Mouse (Mus musculus): ENCODE data around the gene Kank2. TPM values are rescaled to one million over a fixed set of nuclear protein-coding genes. Genes with fewer than 3 reads are reported as not detected.

Kank2 gene
- polyA plus RNA-seq, 1 experiment from 2014 or later: 5.0 TPM

GRCm38 (mm10) chr9:21728261-21728832, 70.2 kb downstream of the Kank2 start:
- Histone ChIP-seq H3K9ac (ENCODE audit: low read depth, low read length) (no peak overlapping the region; the same call in 1 of the 2 replicates), H3K27ac (ENCODE audit: low read length) (no peak overlapping the region), H3K9me3 (replicated peaks; ENCODE audit: control insufficient read depth, low read length) (no peaks in the 10 kb centered on the region), H3K4me1 (ENCODE audit: control insufficient read depth, low read depth, low read length) (peaks cover 48% of the 10 kb centered on the region), H3K4me3 (ENCODE audit: low read depth, low read length) (no peak overlapping the region), H3K36me3 (ENCODE audit: control insufficient read depth, insufficient read depth) (peaks cover 13% of the 10 kb centered on the region), H3K27me3 (ENCODE audit: control insufficient read depth, insufficient read depth, low read depth, low read length) (no peaks in the 10 kb centered on the region), H3K4me2 (ENCODE audit: low read depth, low read length) (no peak overlapping the region)
- 69% methylated on average over 10 of the region's 10 CpGs for WGBS (ENCODE audit: insufficient replicate concordance)
- no peak for ATAC-seq (ENCODE audit: low read depth)

GRCm38 (mm10) chr9:21726218-21726975, 72.1 kb downstream of the Kank2 start:
- WGBS (ENCODE audit: insufficient replicate concordance): 52% methylated on average over 14 of the region's 14 CpGs
- Histone ChIP-seq H3K4me3 (ENCODE audit: low read depth, low read length) (peak overlapping the region; percentile 76), H3K9ac (ENCODE audit: low read depth, low read length) (peak overlapping the region; percentile 47), H3K9me3 (replicated peaks; ENCODE audit: control insufficient read depth, low read length) (no peaks in the 10 kb centered on the region), H3K4me2 (ENCODE audit: low read depth, low read length) (peak overlapping the region; percentile 97), H3K36me3 (ENCODE audit: control insufficient read depth, insufficient read depth) (no peaks in the 10 kb centered on the region; the same call in 1 of the 2 replicates), H3K27ac (ENCODE audit: low read length) (peak overlapping the region; percentile 65), H3K27me3 (ENCODE audit: control insufficient read depth, insufficient read depth, low read depth, low read length) (no peaks in the 10 kb centered on the region), H3K4me1 (ENCODE audit: control insufficient read depth, low read depth, low read length) (peaks cover 53% of the 10 kb centered on the region)
- peak; percentile 7; the same call in 1 of the 2 replicates for ATAC-seq (ENCODE audit: low read depth)

- ATAC-seq (ENCODE audit: low read depth): no peak
- no peaks in the 10 kb centered on the region for H3K27me3 ChIP-seq (ENCODE audit: control insufficient read depth, insufficient read depth, low read depth, low read length)
- H3K4me2 ChIP-seq (ENCODE audit: low read depth, low read length): peak overlapping the region; percentile 97
These were observed 73.1 kb downstream of the Kank2 start for GRCm38 (mm10) chr9:21725224-21726121.

GRCm38 (mm10) chr9:21724147-21724536, 74.4 kb downstream of the Kank2 start:
- Histone ChIP-seq H3K27me3 (ENCODE audit: control insufficient read depth, insufficient read depth, low read depth, low read length) (no peaks in the 10 kb centered on the region), H3K4me1 (ENCODE audit: control insufficient read depth, low read depth, low read length) (peaks cover 49% of the 10 kb centered on the region), H3K4me3 (ENCODE audit: low read depth, low read length) (peak overlapping the region; percentile 76), H3K9me3 (replicated peaks; ENCODE audit: control insufficient read depth, low read length) (no peaks in the 10 kb centered on the region), H3K36me3 (ENCODE audit: control insufficient read depth, insufficient read depth) (no peaks in the 10 kb centered on the region; the same call in 1 of the 2 replicates), H3K4me2 (ENCODE audit: low read depth, low read length) (peak overlapping the region; percentile 97), H3K27ac (ENCODE audit: low read length) (peak overlapping the region; percentile 88), H3K9ac (ENCODE audit: low read depth, low read length) (peak overlapping the region; percentile 74)
- WGBS (ENCODE audit: insufficient replicate concordance): under 1% methylated on average over 18 of the region's 18 CpGs
- ATAC-seq (ENCODE audit: low read depth): peak; percentile 89

More at GRCm38 (mm10) chr9:21725224-21726121, 73.1 kb downstream of the Kank2 start:
- peak overlapping the region; percentile 47 for H3K9ac ChIP-seq (ENCODE audit: low read depth, low read length)
- 22% methylated on average over 23 of the region's 23 CpGs for WGBS (ENCODE audit: insufficient replicate concordance)
- H3K36me3 ChIP-seq (ENCODE audit: control insufficient read depth, insufficient read depth): no peaks in the 10 kb centered on the region; the same call in 1 of the 2 replicates
- H3K9me3 ChIP-seq (replicated peaks; ENCODE audit: control insufficient read depth, low read length): no peaks in the 10 kb centered on the region
- peak overlapping the region; percentile 76 for H3K4me3 ChIP-seq (ENCODE audit: low read depth, low read length)
- H3K27ac ChIP-seq (ENCODE audit: low read length): peak overlapping the region; percentile 65
- peaks cover 53% of the 10 kb centered on the region for H3K4me1 ChIP-seq (ENCODE audit: control insufficient read depth, low read depth, low read length)

GRCm38 (mm10) chr9:21723377-21724146, 75.0 kb downstream of the Kank2 start, which contains the start of gene Ldlr:
Gene Ldlr (plus strand): TSS chr9:21723483.
- H3K9ac ChIP-seq (ENCODE audit: low read depth, low read length): peak within 1 kb of the TSS; percentile 74
- 0% methylated on average over 47 of the region's 47 CpGs for WGBS (ENCODE audit: insufficient replicate concordance)
- ATAC-seq (ENCODE audit: low read depth): peak; percentile 81

GRCm38 (mm10) chr9:21721036-21721435, 77.5 kb downstream of the Kank2 start:
- no peaks in the 10 kb centered on the region for H3K9me3 ChIP-seq (replicated peaks; ENCODE audit: control insufficient read depth, low read length)
- WGBS (ENCODE audit: insufficient replicate concordance): 75% methylated on average over 2 of the region's 2 CpGs
- H3K4me3 ChIP-seq (ENCODE audit: low read depth, low read length): no peak overlapping the region
- no peak overlapping the region for H3K27ac ChIP-seq (ENCODE audit: low read length)
- H3K36me3 ChIP-seq (ENCODE audit: control insufficient read depth, insufficient read depth): no peaks in the 10 kb centered on the region
- no peak overlapping the region for H3K9ac ChIP-seq (ENCODE audit: low read depth, low read length)
- no peaks in the 10 kb centered on the region for H3K27me3 ChIP-seq (ENCODE audit: control insufficient read depth, insufficient read depth, low read depth, low read length)
- H3K4me1 ChIP-seq (ENCODE audit: control insufficient read depth, low read depth, low read length): peaks cover 29% of the 10 kb centered on the region
- H3K4me2 ChIP-seq (ENCODE audit: low read depth, low read length): no peak overlapping the region
- ATAC-seq (ENCODE audit: low read depth): no peak

More at GRCm38 (mm10) chr9:21723377-21724146, 75.0 kb downstream of the Kank2 start, which contains the start of gene Ldlr:
- H3K27ac ChIP-seq (ENCODE audit: low read length): peak within 1 kb of the TSS; percentile 88
- H3K4me1 ChIP-seq (ENCODE audit: control insufficient read depth, low read depth, low read length): peaks cover 44% of the 10 kb centered on the region
- H3K4me3 ChIP-seq (ENCODE audit: low read depth, low read length): peak within 1 kb of the TSS; percentile 76
- H3K4me2 ChIP-seq (ENCODE audit: low read depth, low read length): peak within 1 kb of the TSS; percentile 97
- H3K9me3 ChIP-seq (replicated peaks; ENCODE audit: control insufficient read depth, low read length): no peaks in the 10 kb centered on the region
- H3K36me3 ChIP-seq (ENCODE audit: control insufficient read depth, insufficient read depth): no peaks in the 10 kb centered on the region
- no peaks in the 10 kb centered on the region for H3K27me3 ChIP-seq (ENCODE audit: control insufficient read depth, insufficient read depth, low read depth, low read length)

DNA sequence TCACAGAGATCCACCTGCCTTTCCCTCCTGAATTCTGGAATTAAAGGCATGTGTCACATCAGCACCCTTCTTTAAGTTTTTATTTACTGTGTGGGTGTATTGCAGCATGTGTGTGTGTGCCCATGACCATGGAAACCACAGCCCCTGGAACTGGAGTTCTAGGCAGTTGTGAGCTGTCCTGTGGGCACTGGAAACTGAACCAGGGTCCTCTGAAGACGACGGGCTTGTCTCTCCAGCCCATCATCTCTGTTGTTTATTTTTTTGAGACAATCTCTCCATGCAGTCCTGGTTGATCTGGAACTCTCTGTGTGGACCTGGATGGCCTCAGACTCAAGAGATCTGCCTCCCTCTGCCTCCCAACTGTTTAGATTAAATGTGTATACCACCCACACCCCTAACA, 81.5 kb downstream of the Kank2 start:
- 60% methylated on average over 2 of the region's 2 CpGs for WGBS (ENCODE audit: insufficient replicate concordance)
- Histone ChIP-seq H3K9me3 (replicated peaks; ENCODE audit: control insufficient read depth, low read length) (no peaks in the 10 kb centered on the region), H3K4me1 (ENCODE audit: control insufficient read depth, low read depth, low read length) (peaks cover 10% of the 10 kb centered on the region), H3K4me3 (ENCODE audit: low read depth, low read length) (no peak overlapping the region), H3K27ac (ENCODE audit: low read length) (no peak overlapping the region), H3K27me3 (ENCODE audit: control insufficient read depth, insufficient read depth, low read depth, low read length) (no peaks in the 10 kb centered on the region), H3K4me2 (ENCODE audit: low read depth, low read length) (no peak overlapping the region), H3K36me3 (ENCODE audit: control insufficient read depth, insufficient read depth) (no peaks in the 10 kb centered on the region), H3K9ac (ENCODE audit: low read depth, low read length) (no peak overlapping the region)
- no peak for ATAC-seq (ENCODE audit: low read depth)

Measured in liver, embryonic 16.5 days (tissue).